Mouse (Mus musculus): ENCODE data around the gene Gm4881. TPM values are rescaled to one million over a fixed set of nuclear protein-coding genes. Genes with fewer than 3 reads are reported as not detected.

Gene Gm4881
- polyA plus RNA-seq (2017; shearing (Covaris generic)), result not detected

DNA sequence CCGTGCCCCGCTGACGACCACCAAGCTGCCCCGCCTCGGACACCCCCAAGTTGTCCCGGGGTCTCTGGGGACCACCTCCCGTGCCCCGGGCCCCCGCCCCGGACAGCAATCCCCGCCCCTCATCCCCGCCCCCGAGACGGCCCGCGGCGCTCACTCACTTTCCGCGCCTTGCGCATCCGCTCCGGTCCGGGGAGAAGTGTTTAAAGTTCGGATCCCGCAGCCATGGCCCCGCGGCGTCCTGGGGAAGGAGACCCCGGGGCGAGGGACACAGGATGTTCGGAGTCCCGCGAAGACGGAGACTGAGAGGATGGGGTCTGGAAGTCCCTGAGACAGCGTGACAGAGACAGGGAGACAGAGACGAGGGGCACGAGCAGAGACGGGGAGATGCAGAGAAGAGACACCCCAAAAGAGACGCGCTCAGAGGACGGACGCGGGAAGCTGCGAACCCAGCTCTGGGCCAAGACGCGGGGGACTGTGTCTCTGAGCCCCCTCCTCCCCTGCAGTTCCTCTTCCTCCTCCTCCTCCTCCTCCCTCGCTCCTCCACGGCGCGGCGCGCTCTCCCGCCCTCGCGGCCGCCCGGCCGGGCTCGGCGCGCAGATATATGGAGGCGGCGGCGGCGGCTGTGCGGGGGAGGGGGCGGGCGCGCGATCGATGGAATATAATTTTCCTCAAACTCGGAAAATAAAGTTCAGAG lies at the start of gene Gm4881:
TSS of gene Gm4881 (minus strand) at position 238 of the 694 bp plus-strand sequence.

DNA sequence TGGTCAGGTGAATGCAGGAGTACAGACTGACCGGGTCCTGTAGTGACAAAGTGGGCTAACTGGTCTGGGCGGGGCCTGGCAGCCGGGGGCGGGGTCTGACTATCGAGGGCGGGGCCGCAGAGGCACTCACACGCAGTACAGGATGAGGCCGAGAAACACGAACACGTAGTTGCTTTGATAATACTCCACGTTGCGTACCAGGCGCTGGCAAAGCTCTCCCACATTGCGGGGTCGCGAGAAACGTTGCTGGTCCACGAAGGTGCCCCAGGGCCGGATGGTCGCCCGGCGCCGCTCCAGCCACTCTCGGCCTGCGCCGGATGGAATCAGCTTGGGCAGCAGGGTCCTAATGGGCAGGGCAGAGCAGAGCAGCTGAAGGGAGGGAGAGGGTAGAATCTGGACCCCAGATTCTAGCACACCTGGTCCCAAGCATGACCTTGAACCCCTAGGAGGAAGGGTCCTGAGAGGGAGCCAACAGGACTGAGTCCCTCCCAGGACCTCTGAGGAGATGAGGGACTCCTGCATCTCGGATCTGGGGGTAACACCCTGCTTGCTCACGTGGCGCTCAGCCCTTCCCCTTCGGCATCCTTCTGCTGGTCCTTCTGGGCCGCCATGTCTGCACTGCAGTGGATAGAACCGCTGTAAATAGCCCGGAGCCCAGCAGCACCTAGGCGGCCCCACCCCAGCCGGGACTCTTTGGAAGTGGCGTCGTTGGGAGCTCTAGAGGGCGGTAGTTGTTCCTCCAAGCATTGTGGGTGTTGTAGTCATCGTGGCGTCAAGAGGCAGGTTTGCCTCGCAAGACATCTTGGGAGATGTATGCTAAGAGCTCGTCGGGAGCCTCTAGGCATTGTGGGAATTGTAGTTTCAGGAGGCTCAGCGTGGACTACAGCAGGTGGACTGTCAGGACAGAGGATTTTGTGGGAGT lies 27.9 kb upstream of the Gm4881 start, which contains the start of gene Rabac1:
TSS of gene Rabac1 (minus strand) at position 783 of the 922 bp plus-strand sequence.

DNA sequence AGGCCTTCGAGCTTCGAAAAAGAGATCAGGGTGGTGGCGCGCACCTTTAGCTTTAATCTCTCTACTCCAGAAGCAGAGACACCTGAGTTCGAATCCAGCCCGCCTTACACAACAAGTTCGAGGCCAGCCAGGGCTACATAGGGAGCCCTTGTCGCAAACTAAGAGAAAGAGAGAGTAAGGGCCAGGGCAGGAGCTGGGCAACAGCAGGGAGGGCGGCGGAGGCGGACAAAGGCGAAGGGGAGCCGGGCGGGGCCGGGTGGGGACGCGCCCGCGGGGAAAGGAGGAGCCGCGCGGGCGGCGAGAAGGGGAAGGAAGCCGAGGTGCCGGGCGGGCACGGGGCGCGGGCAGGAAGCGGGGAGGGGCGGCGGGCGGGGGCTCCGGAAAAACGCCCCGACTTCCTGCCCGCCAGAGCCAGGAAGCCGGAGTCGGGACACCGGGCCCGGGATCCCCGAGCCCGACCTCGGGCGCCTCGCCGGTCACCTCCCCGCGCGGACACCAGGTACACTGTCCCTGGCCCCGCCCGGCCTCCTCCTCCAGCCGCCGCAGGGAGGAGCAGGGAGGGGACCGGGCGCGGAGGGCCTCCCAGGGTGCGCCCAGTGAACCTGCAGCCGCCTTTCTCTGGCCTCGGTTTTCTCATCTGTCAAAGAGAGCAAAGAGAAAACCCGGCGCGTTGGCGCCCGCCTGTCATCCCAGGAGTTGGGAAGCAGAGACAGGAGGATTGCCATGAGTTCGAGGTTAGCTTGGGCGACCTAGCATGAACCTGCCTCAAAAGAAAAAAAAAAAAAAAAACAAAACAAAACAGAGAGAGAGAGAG lies 41.5 kb downstream of the Gm4881 start, which contains the start of gene Arhgef1:
TSS of gene Arhgef1 (plus strand) at position 283 of the 814 bp plus-strand sequence.

DNA sequence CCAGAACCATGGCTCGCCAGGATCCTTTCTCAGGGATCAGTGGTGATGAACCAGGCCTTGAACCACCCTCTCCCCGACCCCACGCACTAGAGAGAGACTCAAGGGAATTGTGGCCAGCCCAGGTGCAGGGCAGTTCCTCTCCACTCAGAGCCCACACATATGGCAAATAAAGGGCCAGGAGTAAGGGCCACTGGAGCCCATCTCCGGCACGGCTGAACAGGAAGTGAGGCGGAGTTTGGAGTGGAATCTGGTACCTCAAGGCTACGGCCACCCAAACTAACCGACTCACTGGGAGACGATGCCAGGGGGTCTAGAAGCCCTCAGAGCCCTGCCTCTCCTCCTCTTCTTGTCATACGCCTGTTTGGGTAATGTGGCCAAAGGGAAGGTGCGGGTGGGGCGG lies 47.1 kb downstream of the Gm4881 start, which contains the start of gene Cd79a:
TSS of gene Cd79a (plus strand) at position 158 of the 400 bp plus-strand sequence.

DNA sequence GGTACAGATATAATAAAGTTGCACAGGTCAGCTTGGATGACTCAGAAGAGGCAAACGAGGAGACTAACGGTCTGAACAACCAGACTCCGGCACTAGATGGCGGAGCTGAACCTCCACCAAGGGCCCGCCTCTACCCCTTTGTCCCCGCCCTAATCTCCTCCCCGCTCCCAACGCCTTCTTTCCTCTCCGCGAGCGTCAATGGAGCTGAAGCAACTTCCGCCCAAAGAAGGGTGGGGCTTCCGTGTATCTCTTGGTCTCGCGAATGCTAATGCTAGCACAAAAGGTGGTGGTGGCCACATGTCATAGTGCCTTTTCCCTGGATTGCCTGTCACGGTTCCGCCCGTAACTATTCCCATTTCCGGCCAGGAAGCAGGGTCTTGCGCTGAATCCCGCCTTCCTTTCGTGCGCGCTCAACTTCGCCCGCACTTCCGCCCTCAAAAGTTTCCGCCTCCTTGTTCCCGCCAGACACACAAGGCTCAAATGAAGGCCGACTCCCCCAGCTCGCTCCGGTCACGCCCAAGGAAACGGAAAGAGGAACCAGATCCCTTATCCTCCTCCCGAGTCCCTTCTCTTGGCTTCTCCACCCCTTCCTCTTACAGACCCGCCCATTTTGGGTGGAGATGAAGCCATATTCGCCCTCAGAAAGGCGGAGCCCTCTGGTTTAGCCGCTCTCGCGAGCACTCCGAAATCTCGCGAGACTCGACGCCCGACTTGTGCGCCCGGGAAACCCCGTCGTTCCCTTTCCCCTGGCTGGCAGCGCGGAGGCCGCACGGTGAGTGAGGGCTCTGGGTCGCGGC lies 60.2 kb downstream of the Gm4881 start, which contains the start of gene Rps19:
TSS of gene Rps19 (plus strand) at position 476 of the 797 bp plus-strand sequence.

Other genes starting within 250 kb of the Gm4881 start
- not detected for gene BC049730, start 235.3 kb downstream of the Gm4881 start, polyA plus RNA-seq (2017; shearing (Covaris generic))
- not detected for gene Gm4763, start 217.6 kb downstream of the Gm4881 start, polyA plus RNA-seq (2017; shearing (Covaris generic))
- 2.9 TPM for gene Cd177, start 184.2 kb downstream of the Gm4881 start, polyA plus RNA-seq (2017; shearing (Covaris generic))
- gene Ceacam10, start 167.3 kb downstream of the Gm4881 start, polyA plus RNA-seq (2017; shearing (Covaris generic)), result not detected
- 25.0 TPM for gene Gm9844, start 82.3 kb downstream of the Gm4881 start, polyA plus RNA-seq (2017; shearing (Covaris generic))
- not detected for gene Lypd4, start 74.6 kb downstream of the Gm4881 start, polyA plus RNA-seq (2017; shearing (Covaris generic))
- not detected for gene Dmrtc2, start 74.4 kb downstream of the Gm4881 start, polyA plus RNA-seq (2017; shearing (Covaris generic))
- gene Rps19, start 60.1 kb downstream of the Gm4881 start, polyA plus RNA-seq (2017; shearing (Covaris generic)), result 7,388 TPM
- gene Cd79a, start 47.1 kb downstream of the Gm4881 start, polyA plus RNA-seq (2017; shearing (Covaris generic)), result 3.4 TPM
- gene Arhgef1, start 41.6 kb downstream of the Gm4881 start, polyA plus RNA-seq (2017; shearing (Covaris generic)), result 2,170 TPM
- gene Rabac1, start 28.3 kb upstream of the Gm4881 start, polyA plus RNA-seq (2017; shearing (Covaris generic)), result 964 TPM
- gene Atp1a3, start 61.5 kb upstream of the Gm4881 start, polyA plus RNA-seq (2017; shearing (Covaris generic)), result 1.2 TPM
- 2.4 TPM for gene Grik5, start 127.9 kb upstream of the Gm4881 start, polyA plus RNA-seq (2017; shearing (Covaris generic))
- gene Zfp574, start 128.1 kb upstream of the Gm4881 start, polyA plus RNA-seq (2017; shearing (Covaris generic)), result 39.2 TPM
- 7.1 TPM for gene Pou2f2, start 235.2 kb upstream of the Gm4881 start, polyA plus RNA-seq (2017; shearing (Covaris generic))